Mouse (Mus musculus): Measurements from ENCODE around the gene Rnaseh2b. TPM values are rescaled to one million over a fixed set of nuclear protein-coding genes. Genes with fewer than 3 reads are reported as not detected.

The Rnaseh2b gene
- 57.7 and 57.8 TPM in 2 replicates for polyA plus RNA-seq (2015; fragmentation: Nextera tagmentation; extraction: Ambion mirVana)

GRCm38 (mm10) chr14:62292488-62293339 is at the start of gene Rnaseh2b, which contains the start of gene Dleu7:
TSS of gene Rnaseh2b (plus strand) at chr14:62292589.
TSS of gene Dleu7 (minus strand) at chr14:62293047.
- Histone ChIP-seq H3K4me1 (peaks cover 10% of the 10 kb centered on the region), H3K9me3 (no peaks in the 10 kb centered on the region), H3K4me2 (peak within 1 kb of the TSS; percentile 99), H3K9ac (peak within 1 kb of the TSS; percentile 37), H3K27me3 (peaks cover 7% of the 10 kb centered on the region; the same call in 1 of the 2 replicates), H3K27ac (no peak within 1 kb of the TSS), H3K4me3 (peak within 1 kb of the TSS; percentile 47), H3K36me3 (no peaks in the 10 kb centered on the region)
- 2% methylated on average over 60 of the region's 60 CpGs for WGBS
- peak; percentile 64 for ATAC-seq (ENCODE audit: borderline replicate concordance, extremely low read depth, low FRiP score, low TSS enrichment)

DNA sequence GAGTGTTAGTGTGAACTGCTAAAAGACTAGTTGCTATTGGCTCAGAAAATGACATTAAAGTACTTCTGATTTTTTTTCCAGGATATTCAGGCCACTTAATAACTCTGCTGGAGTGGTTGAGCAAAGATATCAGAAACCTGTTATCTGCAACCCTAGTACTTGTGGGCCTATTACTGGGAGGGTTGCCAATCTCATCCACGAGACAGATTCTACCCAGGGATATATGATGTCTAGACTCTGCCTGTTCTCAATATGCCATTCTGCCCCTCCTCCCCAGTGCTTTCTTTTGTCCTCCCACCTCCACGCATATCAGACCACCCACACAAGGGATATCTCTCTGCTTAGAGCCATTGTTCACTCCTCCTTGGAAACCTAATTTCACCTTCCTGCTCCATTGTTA is 48.9 kb upstream of the Rnaseh2b start:
- Histone ChIP-seq H3K9me3 (no peaks in the 10 kb centered on the region), H3K27me3 (no peaks in the 10 kb centered on the region), H3K27ac (no peak overlapping the region), H3K4me1 (peaks cover 7% of the 10 kb centered on the region; the same call in 1 of the 2 replicates), H3K9ac (no peak overlapping the region), H3K4me3 (no peak overlapping the region), H3K36me3 (no peaks in the 10 kb centered on the region), H3K4me2 (no peak overlapping the region)
- 0 out of 2 replicates have a peak, but pooled peaks have one; percentile 42 for ATAC-seq (ENCODE audit: borderline replicate concordance, extremely low read depth, low FRiP score, low TSS enrichment)
- 41% methylated on average over 2 of the region's 2 CpGs for WGBS

GRCm38 (mm10) chr14:62245557-62245956 is 46.8 kb upstream of the Rnaseh2b start:
- Histone ChIP-seq H3K36me3 (no peaks in the 10 kb centered on the region), H3K9me3 (no peaks in the 10 kb centered on the region), H3K4me3 (no peak overlapping the region), H3K4me2 (no peak overlapping the region), H3K27ac (no peak overlapping the region), H3K4me1 (peaks cover 7% of the 10 kb centered on the region; the same call in 1 of the 2 replicates), H3K9ac (no peak overlapping the region), H3K27me3 (no peaks in the 10 kb centered on the region)
- no peak; the same call in 1 of the 2 replicates for ATAC-seq (ENCODE audit: borderline replicate concordance, extremely low read depth, low FRiP score, low TSS enrichment)
- WGBS: 20% methylated on average over 4 of the region's 4 CpGs

- no peaks in the 10 kb centered on the region for H3K9me3 ChIP-seq
- no peaks in the 10 kb centered on the region for H3K27me3 ChIP-seq
- H3K9ac ChIP-seq: no peak overlapping the region
- H3K27ac ChIP-seq: no peak overlapping the region
- no peaks in the 10 kb centered on the region for H3K36me3 ChIP-seq
- WGBS: 84% methylated on average over 7 of the region's 7 CpGs
- no peak overlapping the region for H3K4me3 ChIP-seq
- no peak overlapping the region for H3K4me2 ChIP-seq
- no peak for ATAC-seq (ENCODE audit: borderline replicate concordance, extremely low read depth, low FRiP score, low TSS enrichment)
- H3K4me1 ChIP-seq: peaks cover 7% of the 10 kb centered on the region; the same call in 1 of the 2 replicates
Observed at GRCm38 (mm10) chr14:62248345-62248744, 44.0 kb upstream of the Rnaseh2b start.

DNA sequence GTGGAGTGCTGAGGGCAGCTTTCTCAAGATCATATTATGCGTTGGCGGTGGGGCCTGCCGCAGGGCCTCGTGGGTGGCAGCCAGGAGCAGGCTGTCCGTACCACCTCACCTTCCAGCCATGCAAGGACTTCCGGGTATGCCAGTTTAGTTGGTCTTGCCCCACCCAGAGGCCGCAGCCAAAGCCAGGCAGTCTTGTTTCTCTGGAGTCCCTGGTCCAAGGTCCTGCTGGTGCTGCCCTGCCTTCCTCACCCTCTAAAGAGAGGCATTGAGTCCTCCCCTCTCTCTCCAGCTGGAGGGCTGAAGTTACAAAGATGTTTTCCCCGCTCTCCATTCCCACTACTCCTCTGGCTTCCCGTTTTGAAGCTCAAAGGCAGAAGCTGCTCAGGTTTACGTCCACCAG is 43.6 kb upstream of the Rnaseh2b start:
- Histone ChIP-seq H3K9ac (no peak overlapping the region), H3K4me3 (no peak overlapping the region), H3K27me3 (no peaks in the 10 kb centered on the region), H3K9me3 (no peaks in the 10 kb centered on the region), H3K36me3 (no peaks in the 10 kb centered on the region), H3K4me1 (peaks cover 7% of the 10 kb centered on the region; the same call in 1 of the 2 replicates), H3K4me2 (no peak overlapping the region), H3K27ac (no peak overlapping the region)
- no peak for ATAC-seq (ENCODE audit: borderline replicate concordance, extremely low read depth, low FRiP score, low TSS enrichment)
- WGBS: 78% methylated on average over 10 of the region's 10 CpGs

GRCm38 (mm10) chr14:62249251-62249650 is 43.1 kb upstream of the Rnaseh2b start:
- H3K27me3 ChIP-seq: no peaks in the 10 kb centered on the region
- no peak overlapping the region for H3K4me3 ChIP-seq
- WGBS: 82% methylated on average over 2 of the region's 2 CpGs
- H3K9me3 ChIP-seq: no peaks in the 10 kb centered on the region
- no peak overlapping the region for H3K27ac ChIP-seq
- H3K9ac ChIP-seq: no peak overlapping the region
- ATAC-seq (ENCODE audit: borderline replicate concordance, extremely low read depth, low FRiP score, low TSS enrichment): no peak
- H3K4me1 ChIP-seq: peaks cover 7% of the 10 kb centered on the region; the same call in 1 of the 2 replicates
- H3K36me3 ChIP-seq: no peaks in the 10 kb centered on the region
- no peak overlapping the region for H3K4me2 ChIP-seq

DNA sequence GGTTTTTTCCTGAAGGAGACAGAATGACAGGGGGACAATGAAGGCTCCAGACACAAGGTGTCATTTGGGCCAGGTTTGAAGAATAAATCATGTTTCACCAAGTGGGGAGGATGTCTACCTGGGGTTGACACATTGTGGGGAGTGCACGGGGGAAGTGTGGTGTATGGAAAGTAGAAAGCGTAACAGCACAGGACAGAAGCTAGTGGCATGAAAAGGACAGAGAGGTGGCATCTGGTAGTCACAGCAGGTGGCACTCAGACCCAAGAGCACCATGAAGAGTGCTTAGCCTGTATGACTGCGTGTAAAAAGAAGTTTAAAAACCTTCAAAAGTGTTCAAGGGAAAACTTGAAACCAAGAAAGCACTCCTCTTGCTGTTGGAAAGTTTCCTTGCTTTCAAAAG is 42.3 kb upstream of the Rnaseh2b start:
- Histone ChIP-seq H3K9me3 (no peaks in the 10 kb centered on the region), H3K27ac (no peak overlapping the region), H3K4me2 (no peak overlapping the region), H3K36me3 (no peaks in the 10 kb centered on the region), H3K4me1 (0 out of 2 replicates have a peak, but pooled peaks cover 4% of the 10 kb centered on the region), H3K9ac (no peak overlapping the region), H3K27me3 (no peaks in the 10 kb centered on the region), H3K4me3 (no peak overlapping the region)
- WGBS: 74% methylated on average over 3 of the region's 3 CpGs
- no peak for ATAC-seq (ENCODE audit: borderline replicate concordance, extremely low read depth, low FRiP score, low TSS enrichment)

DNA sequence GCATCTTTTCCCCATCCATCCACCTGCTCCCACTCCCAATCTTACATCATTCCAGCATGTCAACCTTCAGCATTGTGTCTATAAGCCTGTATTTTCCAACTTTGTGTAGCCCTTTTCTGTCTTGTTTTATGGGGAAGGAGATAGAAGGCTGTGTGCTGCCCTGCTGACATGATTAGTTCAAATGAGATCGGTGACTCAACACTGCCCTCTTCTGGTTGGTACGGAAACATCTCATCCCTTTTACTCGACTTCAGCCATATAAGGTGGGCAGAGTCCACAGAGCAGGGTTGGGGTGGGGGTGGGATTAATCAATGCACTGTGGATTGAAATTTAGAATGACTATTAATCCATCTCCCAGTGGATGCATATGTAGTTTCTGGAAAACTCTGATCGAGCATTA is 40.4 kb upstream of the Rnaseh2b start:
- H3K36me3 ChIP-seq: no peaks in the 10 kb centered on the region
- 7% methylated on average over 4 of the region's 4 CpGs for WGBS
- H3K9ac ChIP-seq: no peak overlapping the region
- ATAC-seq (ENCODE audit: borderline replicate concordance, extremely low read depth, low FRiP score, low TSS enrichment): peak; percentile 21; the same call in 1 of the 2 replicates
- no peak overlapping the region for H3K4me2 ChIP-seq
- no peaks in the 10 kb centered on the region for H3K9me3 ChIP-seq
- H3K27me3 ChIP-seq: no peaks in the 10 kb centered on the region
- H3K4me3 ChIP-seq: no peak overlapping the region
- no peak overlapping the region for H3K27ac ChIP-seq
- 0 out of 2 replicates have a peak, but pooled peaks cover 3% of the 10 kb centered on the region for H3K4me1 ChIP-seq

GRCm38 (mm10) chr14:62254371-62254770 is 38.0 kb upstream of the Rnaseh2b start:
- WGBS: 59% methylated on average over 8 of the region's 8 CpGs
- H3K9ac ChIP-seq: no peak overlapping the region
- H3K4me2 ChIP-seq: no peak overlapping the region
- H3K9me3 ChIP-seq: no peaks in the 10 kb centered on the region
- H3K4me3 ChIP-seq: no peak overlapping the region
- H3K36me3 ChIP-seq: no peaks in the 10 kb centered on the region
- H3K27ac ChIP-seq: no peak overlapping the region
- ATAC-seq (ENCODE audit: borderline replicate concordance, extremely low read depth, low FRiP score, low TSS enrichment): no peak
- H3K27me3 ChIP-seq: no peaks in the 10 kb centered on the region
- peaks cover 13% of the 10 kb centered on the region for H3K4me1 ChIP-seq

DNA sequence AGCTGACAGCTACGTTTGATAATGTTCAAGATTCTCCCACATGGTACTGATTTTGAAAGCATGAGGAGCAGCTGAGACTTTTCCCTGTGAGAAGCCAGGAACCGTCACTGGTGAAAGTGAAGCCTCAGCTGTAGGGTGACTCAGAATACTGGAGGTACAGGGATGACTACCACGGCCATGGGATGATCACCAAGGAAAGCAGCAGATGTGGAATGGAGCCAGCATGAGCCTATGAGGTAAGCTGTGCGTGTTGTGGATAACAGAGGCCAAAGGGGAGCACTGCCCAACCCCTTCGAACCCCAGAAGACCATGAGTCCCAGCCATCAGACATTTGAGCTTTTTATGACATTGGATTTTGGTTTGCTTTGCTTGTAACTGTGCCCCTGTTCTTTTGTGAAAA is 36.3 kb upstream of the Rnaseh2b start:
- Histone ChIP-seq H3K9me3 (no peaks in the 10 kb centered on the region), H3K9ac (no peak overlapping the region), H3K4me2 (no peak overlapping the region), H3K4me3 (no peak overlapping the region), H3K27me3 (no peaks in the 10 kb centered on the region), H3K36me3 (no peaks in the 10 kb centered on the region), H3K4me1 (peaks cover 13% of the 10 kb centered on the region), H3K27ac (no peak overlapping the region)
- 77% methylated on average over 5 of the region's 5 CpGs for WGBS
- no peak for ATAC-seq (ENCODE audit: borderline replicate concordance, extremely low read depth, low FRiP score, low TSS enrichment)

DNA sequence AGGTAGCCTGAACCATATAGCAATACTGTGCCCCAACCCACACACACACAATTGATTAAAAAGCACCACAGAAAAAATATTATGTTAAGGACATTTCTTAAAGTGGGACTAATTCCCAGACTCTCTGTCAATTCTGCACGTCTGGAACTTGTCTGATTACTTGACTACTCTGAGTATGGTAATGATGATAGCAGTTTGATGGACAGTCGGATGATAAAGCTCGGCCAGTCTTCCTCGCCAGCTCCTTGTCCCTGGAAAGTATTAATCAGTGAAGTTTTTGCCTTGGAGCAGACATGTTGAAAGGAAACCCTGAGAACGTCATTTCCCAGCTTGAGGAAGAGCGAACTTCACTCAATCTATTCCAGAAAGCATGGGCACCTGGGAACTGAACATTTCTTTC is 34.3 kb upstream of the Rnaseh2b start:
- Histone ChIP-seq H3K4me1 (peaks cover 13% of the 10 kb centered on the region), H3K27me3 (no peaks in the 10 kb centered on the region), H3K4me2 (no peak overlapping the region), H3K27ac (no peak overlapping the region), H3K36me3 (no peaks in the 10 kb centered on the region), H3K4me3 (no peak overlapping the region), H3K9me3 (no peaks in the 10 kb centered on the region), H3K9ac (no peak overlapping the region)
- ATAC-seq (ENCODE audit: borderline replicate concordance, extremely low read depth, low FRiP score, low TSS enrichment): no peak
- 64% methylated on average over 6 of the region's 6 CpGs for WGBS

- Histone ChIP-seq H3K9ac (no peak overlapping the region), H3K4me1 (peaks cover 13% of the 10 kb centered on the region), H3K27me3 (no peaks in the 10 kb centered on the region), H3K27ac (peak overlapping the region; percentile 50), H3K4me2 (no peak overlapping the region; the same call in 1 of the 2 replicates), H3K4me3 (no peak overlapping the region), H3K9me3 (no peaks in the 10 kb centered on the region), H3K36me3 (no peaks in the 10 kb centered on the region)
- peak; percentile 79 for ATAC-seq (ENCODE audit: borderline replicate concordance, extremely low read depth, low FRiP score, low TSS enrichment)
- WGBS: 35% methylated on average over 10 of the region's 10 CpGs
Observed at GRCm38 (mm10) chr14:62258978-62259536, 33.3 kb upstream of the Rnaseh2b start.

Data from lung, embryonic 15.5 days (tissue).